Mouse (Mus musculus) olfactory bulb, adult 2 months (tissue): ENCODE results near the gene Zbtb9.

Source experiments
- CTCF ChIP-seq: fragments of 200-500 bp; IDR thresholded peaks from 2 replicates; pipeline ENCODE4 v1.5.1; 2012; ENCODE audit warnings: low read depth, mild to moderate bottlenecking, low read length, moderate library complexity; ENCODE audit not compliant: insufficient read depth
- POLR2A ChIP-seq: fragments of 200-500 bp; IDR thresholded peaks from 2 replicates; pipeline ENCODE4 v1.6.1; 2012; ENCODE audit warnings: mild to moderate bottlenecking, low read depth, low read length, moderate library complexity; ENCODE audit not compliant: insufficient read depth

DNA sequence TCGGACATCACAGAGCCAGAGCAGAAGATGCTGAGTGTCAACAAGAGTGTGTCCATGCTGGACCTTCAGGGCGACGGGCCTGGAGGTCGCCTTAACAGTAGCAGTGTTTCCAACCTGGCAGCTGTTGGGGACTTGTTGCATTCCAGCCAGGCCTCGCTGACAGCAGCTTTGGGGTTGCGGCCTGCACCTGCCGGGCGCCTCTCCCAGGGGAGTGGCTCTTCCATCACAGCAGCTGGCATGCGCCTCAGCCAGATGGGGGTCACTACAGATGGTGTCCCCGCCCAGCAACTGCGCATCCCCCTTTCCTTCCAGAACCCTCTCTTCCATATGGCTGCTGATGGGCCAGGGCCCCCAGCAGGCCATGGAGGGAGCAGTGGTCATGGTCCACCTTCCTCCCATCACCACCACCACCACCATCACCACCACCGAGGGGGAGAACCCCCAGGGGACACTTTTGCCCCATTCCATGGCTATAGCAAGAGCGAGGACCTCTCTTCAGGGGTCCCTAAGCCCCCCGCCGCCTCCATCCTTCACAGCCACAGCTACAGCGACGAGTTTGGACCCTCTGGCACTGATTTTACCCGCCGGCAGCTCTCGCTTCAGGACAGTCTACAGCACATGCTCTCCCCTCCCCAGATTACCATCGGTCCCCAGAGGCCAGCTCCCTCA, 11.3 kb upstream of the Zbtb9 start:
- TF ChIP-seq CTCF (no peak), POLR2A (no peak)
